Mouse (Mus musculus) ES-Bruce4 (cell line): ENCODE measurements around the gene Lrrc1.

ENCODE experiments used
- CTCF ChIP-seq: IDR thresholded peaks from one replicate; pipeline ENCODE4 v1.8.1; 2011; ENCODE audit warnings: low read depth, low read length
- EP300 ChIP-seq: IDR thresholded peaks from 2 replicates; pipeline ENCODE4 v1.6.1; 2011; ENCODE audit warnings: low read depth, low read length; ENCODE audit not compliant: insufficient read depth
- POLR2A ChIP-seq: IDR thresholded peaks from one replicate; pipeline ENCODE4 v1.8.1; 2011; ENCODE audit warnings: low read length; ENCODE audit not compliant: insufficient read depth

DNA sequence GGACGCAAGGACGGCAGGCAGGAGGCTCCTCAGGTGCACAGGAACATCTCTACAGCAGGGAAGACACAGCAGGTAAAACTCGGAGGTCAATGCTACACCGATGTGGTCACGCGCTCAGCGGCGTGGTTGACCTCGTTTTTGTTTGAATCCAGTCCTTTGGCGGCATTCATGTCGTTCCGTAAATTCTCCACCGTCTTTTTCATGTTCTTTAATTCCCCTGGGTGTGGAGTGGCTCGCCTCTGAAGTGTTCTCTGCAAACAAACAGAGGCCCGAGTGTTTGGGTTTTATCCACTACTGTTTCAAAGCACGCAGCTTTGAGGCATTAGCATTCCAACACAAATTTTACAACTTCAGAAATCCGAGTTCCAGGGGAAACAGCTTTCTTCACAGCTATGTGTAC is 112.6 kb downstream of the Lrrc1 start:
- TF ChIP-seq CTCF (no peak), POLR2A (no peak), EP300 (no peak)
